8 mouse cellular contexts compared by ENCODE assay signal in the genomic region with DNA sequence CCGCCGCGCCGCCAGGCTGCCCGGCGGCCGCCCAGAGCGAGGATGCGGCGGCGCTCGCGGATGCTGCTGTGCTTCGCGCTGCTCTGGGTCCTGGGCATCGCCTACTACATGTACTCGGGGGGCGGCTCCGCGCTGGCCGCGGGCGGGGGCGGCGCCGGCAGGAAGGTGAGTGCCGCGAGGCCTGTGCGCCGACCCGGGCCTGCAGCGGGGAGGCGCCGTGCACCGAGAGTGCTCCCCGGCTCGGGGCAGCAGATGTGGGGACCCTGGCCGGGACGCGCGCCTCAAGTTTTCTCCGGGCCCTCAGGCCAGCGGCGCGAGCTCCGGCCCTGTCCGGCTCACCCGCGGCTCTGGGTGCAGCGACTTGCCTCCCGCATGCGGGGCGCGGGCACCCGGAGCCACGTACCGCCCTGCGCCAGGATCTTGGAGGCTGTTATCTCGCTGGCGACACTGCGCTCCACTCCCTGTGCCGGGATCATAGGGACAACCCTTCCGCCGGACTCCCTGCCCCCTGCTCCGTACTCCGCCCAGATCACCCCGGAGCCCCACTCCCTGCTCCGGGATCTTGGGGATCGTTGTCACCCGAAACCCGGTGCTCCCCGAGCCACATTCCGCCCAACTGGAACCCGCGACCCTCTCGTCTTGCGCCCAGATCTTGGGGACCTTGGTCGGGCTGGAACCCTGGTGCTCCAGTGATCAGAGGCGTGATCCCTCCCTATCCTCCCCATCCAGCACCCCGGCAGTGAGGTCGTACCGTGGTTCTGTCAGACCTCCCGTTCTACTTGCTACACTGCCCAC. TPM values are rescaled to one million over a fixed set of nuclear protein-coding genes. Genes with fewer than 3 reads are reported as not detected.
A peak's percentile ranks its signal among the peaks of the same experiment; 100 is the strongest.
DNase-seq lines count a peak whose midpoint lies in the region; ATAC-seq lines count a peak whose summit lies in the region.

No protein-coding gene starts in this region.

- no peaks in the 10 kb centered on the region for H3K9me3 ChIP-seq in embryonic facial prominence, embryonic 10.5 days

- peak overlapping the region; percentile 91 for H3K27ac ChIP-seq in embryonic facial prominence, embryonic 10.5 days (replicated peaks)

- ATAC-seq in megakaryocyte, adult 5-6 weeks (ENCODE audit: poor library complexity, severe bottlenecking): peak; percentile 40

- peaks cover 4% of the 10 kb centered on the region; the same call in 1 of the 2 replicates for H3K27me3 ChIP-seq in embryonic facial prominence, embryonic 10.5 days (replicated peaks; ENCODE audit: low read depth, poor library complexity, severe bottlenecking)

- H3K4me3 ChIP-seq in embryonic facial prominence, embryonic 10.5 days: peak overlapping the region; percentile 92

- H3K4me1 ChIP-seq in embryonic facial prominence, embryonic 10.5 days: peaks cover 46% of the 10 kb centered on the region

- 0 out of 2 replicates have a peak, but pooled peaks cover 2% of the 10 kb centered on the region for H3K36me3 ChIP-seq in embryonic facial prominence, embryonic 10.5 days (replicated peaks)

- 2% methylated on average over 83 of the region's 83 CpGs for WGBS in embryonic facial prominence, embryonic 10.5 days

- peak; percentile 63 for DNase-seq in layer of hippocampus, adult 11-12 months (ENCODE audit: low spot score)
- DNase-seq in layer of hippocampus, adult 9-11 months: no peak
- peak; percentile 88 for DNase-seq in ZHBTc4 (ENCODE audit: low read depth, low spot score)
- DNase-seq in embryonic facial prominence, embryonic 10.5 days (ENCODE audit: low spot score): peak; percentile 77
- peak; percentile 56 to 62 for DNase-seq in heart, adult 9 months (ENCODE audit: low spot score in 2 of 2)
- DNase-seq in kidney, postnatal 10 days: peak; percentile 79
- DNase-seq in spleen, postnatal 36 days (ENCODE audit: low spot score in 2 of 2): peak; percentile 14 to 70

RNA-seq across cellular contexts. Expression of gene Galnt2, which starts 0.5 kb away (rescaled TPM):
- 34.8 and 42.2 TPM in 2 replicates for polyA plus RNA-seq in embryonic facial prominence, embryonic 10.5 days (2016; fragmentation: Nextera tagmentation; extraction: Ambion mirVana)
- total RNA-seq in megakaryocyte, adult 5-6 weeks (2015): 31.3 and 61.1 TPM in 2 replicates
- 15.5 and 20.4 TPM in 2 replicates for total RNA-seq in megakaryocyte, adult 5-6 weeks (2017)
